Mouse (Mus musculus) induced T-regulatory cell, adult 2 months (primary cell): ENCODE data around the gene Ccr10.
"Not testable (repeated sequence)": the region's sequence is repeated elsewhere in the genome, so short reads cannot be mapped to it uniquely, and the experiment has no call there.

Experiments
- DNase-seq: peaks from one replicate; pipeline ENCODE4 v3.0.0-alpha.2; 2012; ENCODE audit warnings: low read depth

The Ccr10 gene

GRCm38 (mm10) chr11:101171721-101172433 is 3.4 kb downstream of the Ccr10 start:
- peak; percentile 77 for DNase-seq

- DNase-seq = peak; percentile 90
These were observed 4.2 kb downstream of the Ccr10 start, which contains the start of gene Plekhh3 for GRCm38 (mm10) chr11:101170811-101171610. Gene Plekhh3, minus strand, starts transcription at chr11:101171351.

GRCm38 (mm10) chr11:101170354-101170810 is 4.9 kb downstream of the Ccr10 start, which contains the start of gene Cntnap1:
Gene Cntnap1, plus strand, starts transcription at chr11:101170523.
- no peak for DNase-seq

GRCm38 (mm10) chr11:101169301-101170107 is 5.7 kb downstream of the Ccr10 start:
- peak; percentile 14 for DNase-seq

GRCm38 (mm10) chr11:101168301-101168980 is 6.8 kb downstream of the Ccr10 start:
- peak; percentile 14 for DNase-seq

- no peak for DNase-seq
These were observed 7.3 kb downstream of the Ccr10 start for GRCm38 (mm10) chr11:101167963-101168300.

- DNase-seq = peak; percentile 12
These were observed 7.9 kb downstream of the Ccr10 start for GRCm38 (mm10) chr11:101167211-101167962.

GRCm38 (mm10) chr11:101166357-101166756 is 8.9 kb downstream of the Ccr10 start:
- DNase-seq = no peak

- peak; percentile 56 for DNase-seq
These were observed 10.3 kb downstream of the Ccr10 start for GRCm38 (mm10) chr11:101164677-101165580.

GRCm38 (mm10) chr11:101164351-101164665 is 10.9 kb downstream of the Ccr10 start:
- peak; percentile 51 for DNase-seq

GRCm38 (mm10) chr11:101163476-101164350 is 11.5 kb downstream of the Ccr10 start:
- DNase-seq = peak; percentile 19

- DNase-seq = no peak
These were observed 12.5 kb downstream of the Ccr10 start for GRCm38 (mm10) chr11:101162772-101163171.

GRCm38 (mm10) chr11:101162301-101162700 is 12.9 kb downstream of the Ccr10 start:
- no peak for DNase-seq

GRCm38 (mm10) chr11:101161551-101161950 is 13.7 kb downstream of the Ccr10 start:
- DNase-seq = no peak

- DNase-seq = not testable (repeated sequence)
These were observed 14.2 kb downstream of the Ccr10 start for GRCm38 (mm10) chr11:101160981-101161505.

- not testable (repeated sequence) for DNase-seq
These were observed 15.1 kb downstream of the Ccr10 start for GRCm38 (mm10) chr11:101160151-101160550.

- peak; percentile 65 for DNase-seq
These were observed 19.4 kb downstream of the Ccr10 start, which contains the start of gene Tubg2 for GRCm38 (mm10) chr11:101155728-101156371. Gene Tubg2, plus strand, starts transcription at chr11:101155907.

GRCm38 (mm10) chr11:101155151-101155550 is 20.1 kb downstream of the Ccr10 start:
- no peak for DNase-seq
